Mouse (Mus musculus) midbrain, embryonic 16.5 days (tissue): ENCODE data around the gene Trim14. TPM values are rescaled to one million over a fixed set of nuclear protein-coding genes. Genes with fewer than 3 reads are reported as not detected.

Experiments used
- ATAC-seq: fragments of 200-750 bp; cut with Nextera tagmentation; 2 replicates; pipeline ENCODE4 v1.8.0; 2017; ENCODE audit warnings: moderate TSS enrichment
- H3K27ac ChIP-seq: fragments of 300-500 bp; sonication (generic); 2 replicates; pipeline ENCODE4 v1.5.1; 2014; ENCODE audit warnings: mild to moderate bottlenecking, low read length, mixed read lengths
- H3K27me3 ChIP-seq: fragments of 300-500 bp; sonication (generic); 2 replicates; pipeline ENCODE4 v1.6.1; 2014; ENCODE audit warnings: low read depth, low read length, mixed read lengths; ENCODE audit not compliant: control insufficient read depth, insufficient read depth
- H3K36me3 ChIP-seq: fragments of 300-500 bp; sonication (generic); 2 replicates; pipeline ENCODE4 v1.6.1; 2014; ENCODE audit warnings: mild to moderate bottlenecking, low read length, moderate library complexity, mixed read lengths; ENCODE audit not compliant: control insufficient read depth, insufficient read depth
- H3K4me1 ChIP-seq: fragments of 300-500 bp; sonication (generic); 2 replicates; pipeline ENCODE4 v1.6.1; 2014; ENCODE audit warnings: mild to moderate bottlenecking, low read length, mixed read lengths; ENCODE audit not compliant: control insufficient read depth, insufficient read depth
- H3K4me2 ChIP-seq: fragments of 300-500 bp; sonication (generic); 2 replicates; pipeline ENCODE4 v1.6.1; 2014; ENCODE audit warnings: mild to moderate bottlenecking, low read length, mixed read lengths
- H3K4me3 ChIP-seq: fragments of 300-500 bp; sonication (generic); 2 replicates; pipeline ENCODE4 v1.5.1; 2014; ENCODE audit warnings: low read depth, mild to moderate bottlenecking, low read length, moderate library complexity, mixed read lengths
- H3K9ac ChIP-seq: fragments of 300-500 bp; sonication (generic); 2 replicates; pipeline ENCODE4 v1.6.1; 2014; ENCODE audit warnings: low read depth, low read length, mixed read lengths
- H3K9me3 ChIP-seq: fragments of 300-500 bp; sonication (generic); replicated peaks from 2 replicates; pipeline ENCODE4 v1.6.1; 2014; ENCODE audit warnings: mild to moderate bottlenecking, low read length, mixed read lengths; ENCODE audit not compliant: control insufficient read depth, poor library complexity, severe bottlenecking
- WGBS: fragments of 180-500 bp; shearing (Covaris S2); extraction: QIAGEN DNeasy Blood & Tissue Kit; methylation state at CpG from one replicate; pipeline ENCODE4 v1.1.7; 2014; 5-methylcytosine and 5-hydroxymethylcytosine counted together
- polyA plus RNA-seq: library from polyadenylated mRNA; unstranded; fragments of >200 nt; fragmentation: Nextera tagmentation; extraction: Ambion mirVana; gene quantifications from 2 replicates; pipeline ENCODE4 v1.2.1, GENCODE M21; 2015

Gene Trim14
- polyA plus RNA-seq, 1 experiment from 2014 or later, result 0.95 TPM

- Histone ChIP-seq H3K4me1 (no peaks in the 10 kb centered on the region), H3K9me3 (no peaks in the 10 kb centered on the region), H3K4me2 (no peak overlapping the region), H3K9ac (no peak overlapping the region), H3K36me3 (no peaks in the 10 kb centered on the region), H3K27ac (no peak overlapping the region), H3K27me3 (no peaks in the 10 kb centered on the region), H3K4me3 (no peak overlapping the region)
- 96% methylated on average over 4 of the region's 4 CpGs for WGBS
- no peak for ATAC-seq
These were observed 29.5 kb upstream of the Trim14 start for GRCm38 (mm10) chr4:46565393-46565955.

DNA sequence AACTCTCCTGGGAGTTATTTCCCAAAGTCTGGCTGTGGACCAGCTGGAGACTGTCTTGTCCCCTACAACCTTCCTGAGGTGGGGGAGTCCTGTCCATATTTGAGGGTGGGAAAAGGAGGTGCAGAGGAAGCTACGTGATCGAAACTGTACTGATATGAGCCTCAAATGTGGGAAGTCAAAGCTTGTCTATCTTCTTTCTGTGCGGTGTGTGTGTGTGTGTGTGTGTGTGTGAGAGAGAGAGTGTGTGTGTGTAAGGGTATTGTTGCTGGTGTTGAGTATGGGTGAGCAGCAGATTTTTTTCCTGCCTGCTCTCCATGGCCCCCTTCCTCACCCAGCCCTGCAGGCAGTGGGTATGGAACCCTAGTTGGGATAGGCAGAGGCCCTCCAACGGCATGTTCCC lies 28.3 kb upstream of the Trim14 start:
- no peak for ATAC-seq
- H3K4me3 ChIP-seq, result no peak overlapping the region
- H3K9ac ChIP-seq, result no peak overlapping the region
- no peaks in the 10 kb centered on the region for H3K9me3 ChIP-seq
- no peak overlapping the region for H3K4me2 ChIP-seq
- H3K4me1 ChIP-seq, result no peaks in the 10 kb centered on the region
- H3K27me3 ChIP-seq, result no peaks in the 10 kb centered on the region
- H3K27ac ChIP-seq, result no peak overlapping the region
- WGBS, result 95% methylated on average over 4 of the region's 4 CpGs
- H3K36me3 ChIP-seq, result 0 out of 2 replicates have a peak, but pooled peaks cover 3% of the 10 kb centered on the region

DNA sequence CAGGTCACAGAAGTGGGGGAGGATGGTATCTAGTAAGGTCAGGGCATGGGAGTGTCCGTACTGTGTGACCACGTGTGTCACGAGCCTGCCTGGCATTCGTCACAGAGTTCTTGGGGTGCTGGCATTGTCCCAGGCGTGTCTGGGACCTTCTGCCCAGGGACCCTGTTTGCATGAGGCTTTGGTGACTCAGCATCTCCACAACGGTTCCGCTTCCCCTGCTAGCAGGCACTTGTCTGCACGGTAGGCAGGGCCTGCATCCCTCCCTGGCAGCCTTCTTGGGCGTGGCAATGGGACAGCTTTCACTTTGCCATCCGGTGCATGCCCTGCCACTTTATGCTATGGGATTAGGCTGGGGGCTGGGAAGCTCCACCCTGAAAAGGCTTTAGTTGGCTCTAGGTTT lies 27.9 kb upstream of the Trim14 start:
- no peak for ATAC-seq
- 74% methylated on average over 10 of the region's 10 CpGs for WGBS
- Histone ChIP-seq H3K4me3 (no peak overlapping the region), H3K36me3 (0 out of 2 replicates have a peak, but pooled peaks cover 3% of the 10 kb centered on the region), H3K4me1 (no peaks in the 10 kb centered on the region), H3K27ac (no peak overlapping the region), H3K9ac (no peak overlapping the region), H3K4me2 (no peak overlapping the region), H3K9me3 (no peaks in the 10 kb centered on the region), H3K27me3 (no peaks in the 10 kb centered on the region)

DNA sequence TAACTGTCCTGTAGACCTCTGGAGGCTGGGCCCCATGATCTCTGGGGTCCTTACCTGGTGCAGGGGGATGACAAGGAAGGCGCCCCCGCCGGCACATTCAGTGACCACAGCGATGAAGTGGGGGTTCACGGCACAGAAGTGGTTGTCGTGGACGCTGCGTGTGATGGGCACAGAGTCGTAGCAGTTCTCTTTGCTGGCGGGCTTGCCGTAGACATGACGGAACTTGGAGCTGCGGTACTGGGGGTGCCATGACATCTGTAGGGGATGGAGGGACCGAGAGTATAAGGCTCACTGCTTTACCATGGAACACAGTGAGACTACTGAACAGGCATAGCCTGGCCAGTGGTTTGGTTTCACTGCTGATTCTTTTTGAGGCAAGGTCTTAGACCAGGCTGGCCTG lies 26.9 kb upstream of the Trim14 start:
- Histone ChIP-seq H3K36me3 (0 out of 2 replicates have a peak, but pooled peaks cover 3% of the 10 kb centered on the region), H3K4me1 (no peaks in the 10 kb centered on the region), H3K27ac (no peak overlapping the region), H3K4me2 (no peak overlapping the region), H3K9ac (no peak overlapping the region), H3K27me3 (no peaks in the 10 kb centered on the region), H3K9me3 (no peaks in the 10 kb centered on the region), H3K4me3 (no peak overlapping the region)
- 97% methylated on average over 14 of the region's 14 CpGs for WGBS
- no peak for ATAC-seq

- Histone ChIP-seq H3K27ac (no peak overlapping the region), H3K4me1 (no peaks in the 10 kb centered on the region), H3K9ac (no peak overlapping the region), H3K36me3 (0 out of 2 replicates have a peak, but pooled peaks cover 3% of the 10 kb centered on the region), H3K27me3 (no peaks in the 10 kb centered on the region), H3K9me3 (no peaks in the 10 kb centered on the region), H3K4me2 (no peak overlapping the region), H3K4me3 (no peak overlapping the region)
- WGBS, result 72% methylated on average over 5 of the region's 5 CpGs
- no peak for ATAC-seq
These were observed 26.1 kb upstream of the Trim14 start for GRCm38 (mm10) chr4:46562037-46562436.

GRCm38 (mm10) chr4:46560069-46560705 lies 24.2 kb upstream of the Trim14 start:
- 0 out of 2 replicates have a peak, but pooled peaks cover 3% of the 10 kb centered on the region for H3K36me3 ChIP-seq
- no peak overlapping the region for H3K4me3 ChIP-seq
- H3K27ac ChIP-seq, result no peak overlapping the region
- no peak overlapping the region for H3K9ac ChIP-seq
- H3K9me3 ChIP-seq, result no peaks in the 10 kb centered on the region
- ATAC-seq, result no peak
- WGBS, result 80% methylated on average over 14 of the region's 14 CpGs
- H3K27me3 ChIP-seq, result no peaks in the 10 kb centered on the region
- H3K4me1 ChIP-seq, result no peaks in the 10 kb centered on the region
- no peak overlapping the region for H3K4me2 ChIP-seq

- Histone ChIP-seq H3K9ac (no peak overlapping the region), H3K9me3 (no peaks in the 10 kb centered on the region), H3K4me1 (no peaks in the 10 kb centered on the region), H3K4me2 (no peak overlapping the region), H3K27ac (no peak overlapping the region), H3K4me3 (no peak overlapping the region), H3K36me3 (0 out of 2 replicates have a peak, but pooled peaks cover 3% of the 10 kb centered on the region), H3K27me3 (no peaks in the 10 kb centered on the region)
- ATAC-seq, result no peak
- WGBS, result 76% methylated on average over 22 of the region's 22 CpGs
These were observed 23.0 kb upstream of the Trim14 start for GRCm38 (mm10) chr4:46558672-46559667.

DNA sequence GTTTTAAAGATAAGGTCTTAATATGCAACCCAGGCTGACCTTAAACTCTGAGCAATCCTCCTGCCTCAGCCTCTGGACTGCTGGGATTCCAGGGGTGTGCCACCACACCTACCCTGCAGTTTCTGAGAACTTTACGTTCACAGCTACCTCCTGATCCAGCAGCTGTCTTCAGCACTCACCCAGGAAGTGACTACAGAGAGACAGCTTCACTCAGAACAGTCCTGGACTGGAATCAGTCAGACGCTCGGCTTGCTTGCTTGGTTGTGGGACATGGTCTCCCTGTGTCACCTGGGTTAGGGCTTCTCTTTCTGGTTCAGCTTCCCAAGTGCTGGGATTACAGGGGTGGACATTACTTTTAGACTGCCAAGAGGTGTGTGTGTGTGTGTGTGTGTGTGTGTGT lies 21.0 kb upstream of the Trim14 start:
- H3K9me3 ChIP-seq, result no peaks in the 10 kb centered on the region
- no peak overlapping the region for H3K9ac ChIP-seq
- no peaks in the 10 kb centered on the region for H3K27me3 ChIP-seq
- 79% methylated on average over 3 of the region's 3 CpGs for WGBS
- no peak for ATAC-seq
- no peaks in the 10 kb centered on the region for H3K4me1 ChIP-seq
- H3K4me2 ChIP-seq, result no peak overlapping the region
- no peak overlapping the region for H3K4me3 ChIP-seq
- 0 out of 2 replicates have a peak, but pooled peaks cover 3% of the 10 kb centered on the region for H3K36me3 ChIP-seq
- no peak overlapping the region for H3K27ac ChIP-seq
